Mouse (Mus musculus): ENCODE measurements around the gene Rad51.

Gene Rad51

DNA sequence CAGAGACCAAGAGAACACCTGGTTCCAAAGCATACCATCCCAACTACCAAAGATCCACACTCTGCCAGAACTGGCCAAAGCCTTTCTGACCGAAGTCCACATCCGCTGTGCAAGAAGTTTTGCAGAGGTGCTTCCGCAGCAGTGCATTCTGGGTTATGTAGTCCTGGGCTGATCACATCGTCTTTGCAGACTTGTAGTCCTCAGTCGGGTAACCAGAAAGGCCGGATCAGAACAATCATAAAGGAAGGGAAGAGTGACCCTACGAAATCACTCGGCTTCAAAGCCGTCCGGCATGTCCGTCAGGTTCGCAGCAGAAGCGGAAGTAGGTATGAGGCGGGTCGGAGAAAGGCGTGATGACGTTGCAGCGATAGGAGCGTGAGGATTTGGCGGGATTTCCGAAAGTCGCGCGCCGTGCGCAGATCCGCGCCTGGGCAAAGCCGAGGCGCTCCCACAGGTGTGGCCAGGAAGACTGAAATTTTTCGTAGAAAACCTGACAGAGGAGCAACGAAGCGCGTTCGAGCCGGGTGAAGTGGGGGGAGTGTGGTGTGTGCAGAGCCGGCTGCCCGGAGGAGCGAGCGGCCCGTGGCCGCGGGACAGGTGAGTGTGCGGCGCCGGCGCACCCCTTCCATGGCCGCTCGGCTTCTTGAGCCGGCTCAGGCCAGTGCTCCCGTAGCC is at the start of gene Rad51:
Gene Rad51 (plus strand): TSS at position 356 of the 675 bp plus-strand sequence.
- DNase-seq (ENCODE audit: extremely low read depth, low read depth): peak; percentile 88

DNA sequence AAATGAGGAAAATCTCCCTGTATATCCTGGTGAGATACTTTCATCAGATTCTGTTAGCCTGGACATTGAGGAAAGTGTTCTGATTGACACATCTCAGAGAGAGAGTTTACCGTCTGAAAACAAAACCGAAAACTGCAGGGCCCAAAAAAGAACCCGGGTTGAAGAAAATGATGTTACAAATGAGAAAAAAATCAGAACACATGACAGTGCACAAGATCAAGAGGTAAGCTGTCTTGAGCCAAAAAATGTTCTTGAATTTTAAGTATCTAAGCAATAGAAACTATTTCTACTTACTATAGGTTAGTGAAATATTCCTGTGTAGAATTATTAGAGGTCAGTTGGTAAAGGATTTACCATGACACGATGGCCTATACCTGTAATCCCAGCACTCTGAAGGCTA is 40.2 kb upstream of the Rad51 start:
- no peak for DNase-seq (ENCODE audit: extremely low read depth, low read depth)

DNA sequence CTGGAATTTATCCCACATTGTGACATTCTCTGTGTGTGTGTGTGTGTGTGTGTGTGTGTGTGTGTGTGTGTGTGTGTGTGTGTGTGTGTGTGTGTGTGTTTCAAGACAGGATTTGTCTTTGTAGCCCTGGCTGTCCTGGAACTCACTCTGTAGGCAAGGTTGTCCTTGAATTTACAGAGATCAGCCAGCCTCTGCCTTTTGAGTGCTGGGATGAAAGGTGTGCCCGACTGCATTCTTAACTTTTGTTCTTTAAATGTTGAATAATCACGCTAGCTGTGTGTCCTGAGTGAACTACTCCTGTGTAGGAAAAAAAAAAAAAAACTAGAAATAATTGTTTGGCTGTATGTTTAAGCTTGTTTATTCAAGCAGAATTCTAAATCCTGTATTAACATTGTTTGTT is 26.4 kb upstream of the Rad51 start:
- DNase-seq (ENCODE audit: extremely low read depth, low read depth): no peak

DNA sequence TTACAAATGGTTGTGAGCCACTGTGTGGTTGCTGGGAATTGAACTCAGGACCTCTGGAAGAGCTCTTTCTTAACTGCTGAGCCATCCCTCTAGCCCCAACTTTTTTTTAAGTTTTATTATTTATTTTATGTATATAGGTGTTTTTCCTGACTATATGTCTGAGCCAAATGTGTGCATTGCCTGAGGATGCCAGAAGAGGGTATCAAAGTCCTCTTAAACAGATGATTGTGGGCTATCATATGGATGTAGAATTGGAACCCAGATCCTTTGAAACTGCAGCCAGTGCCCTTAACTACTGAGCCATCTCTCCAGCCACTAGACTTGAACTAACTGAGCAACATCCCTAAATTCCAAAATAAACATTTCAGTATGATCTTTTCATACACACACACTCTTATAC is 11.0 kb upstream of the Rad51 start:
- no peak for DNase-seq (ENCODE audit: extremely low read depth, low read depth)

DNA sequence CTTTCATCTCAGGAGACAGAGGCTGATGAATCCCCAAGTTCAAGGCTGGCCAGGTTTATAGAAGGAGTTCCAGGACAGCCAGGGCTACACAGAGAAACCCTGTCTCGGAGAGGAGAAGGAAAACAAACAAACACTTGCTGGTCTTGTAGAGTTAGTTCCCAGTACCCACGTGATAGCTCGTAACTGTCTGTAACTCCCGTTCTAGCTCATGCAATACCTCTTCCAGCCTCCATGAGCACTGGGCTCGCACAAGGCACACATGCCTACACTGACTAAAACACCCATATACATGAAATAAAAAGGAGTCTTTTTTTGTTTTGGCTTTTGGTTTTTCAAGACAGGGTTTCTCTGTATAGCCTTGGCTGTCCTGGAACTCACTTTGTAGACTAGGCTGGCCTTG is 6.0 kb upstream of the Rad51 start:
- no peak for DNase-seq (ENCODE audit: extremely low read depth, low read depth)

DNA sequence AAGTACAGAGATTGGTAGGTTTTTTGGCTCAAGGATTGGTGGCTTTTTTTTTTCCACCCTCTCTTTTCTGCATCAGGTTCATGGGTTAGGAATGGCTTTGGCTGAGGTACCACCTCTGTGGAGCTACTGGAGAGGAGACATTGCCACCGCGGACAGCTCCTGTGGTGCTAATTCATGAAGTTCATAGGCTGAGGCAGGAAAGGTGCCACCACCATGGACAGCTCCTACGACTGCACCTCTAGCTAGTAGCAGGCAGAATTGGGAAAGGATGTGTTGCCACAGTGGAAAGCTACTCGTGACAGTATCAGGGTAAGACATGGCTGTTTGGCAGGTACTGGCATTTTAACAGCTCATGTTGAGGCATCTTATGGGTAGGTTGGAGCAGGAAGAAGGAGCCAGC is 4.0 kb upstream of the Rad51 start:
- DNase-seq (ENCODE audit: extremely low read depth, low read depth): peak; percentile 43

DNA sequence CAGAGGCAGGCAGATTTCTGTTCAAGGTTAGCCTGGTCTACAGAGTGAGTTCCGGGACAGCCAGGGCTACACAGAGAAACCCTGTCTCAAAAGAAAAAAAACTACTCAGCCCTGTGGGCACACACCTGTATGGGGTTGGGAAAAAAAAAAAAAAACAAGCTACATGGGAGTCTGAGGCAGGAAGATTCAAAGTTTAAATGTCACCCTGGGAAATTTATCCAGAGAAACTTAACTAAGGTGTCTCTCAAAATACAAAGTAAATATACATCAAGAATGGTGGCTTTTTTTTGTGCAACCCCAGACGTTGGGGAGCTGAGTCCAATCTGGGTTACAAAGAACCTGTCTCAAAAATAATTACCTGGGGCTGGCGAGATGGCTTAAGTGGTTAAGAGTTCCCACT is 1.5 kb upstream of the Rad51 start:
- no peak for DNase-seq (ENCODE audit: extremely low read depth, low read depth)

DNA sequence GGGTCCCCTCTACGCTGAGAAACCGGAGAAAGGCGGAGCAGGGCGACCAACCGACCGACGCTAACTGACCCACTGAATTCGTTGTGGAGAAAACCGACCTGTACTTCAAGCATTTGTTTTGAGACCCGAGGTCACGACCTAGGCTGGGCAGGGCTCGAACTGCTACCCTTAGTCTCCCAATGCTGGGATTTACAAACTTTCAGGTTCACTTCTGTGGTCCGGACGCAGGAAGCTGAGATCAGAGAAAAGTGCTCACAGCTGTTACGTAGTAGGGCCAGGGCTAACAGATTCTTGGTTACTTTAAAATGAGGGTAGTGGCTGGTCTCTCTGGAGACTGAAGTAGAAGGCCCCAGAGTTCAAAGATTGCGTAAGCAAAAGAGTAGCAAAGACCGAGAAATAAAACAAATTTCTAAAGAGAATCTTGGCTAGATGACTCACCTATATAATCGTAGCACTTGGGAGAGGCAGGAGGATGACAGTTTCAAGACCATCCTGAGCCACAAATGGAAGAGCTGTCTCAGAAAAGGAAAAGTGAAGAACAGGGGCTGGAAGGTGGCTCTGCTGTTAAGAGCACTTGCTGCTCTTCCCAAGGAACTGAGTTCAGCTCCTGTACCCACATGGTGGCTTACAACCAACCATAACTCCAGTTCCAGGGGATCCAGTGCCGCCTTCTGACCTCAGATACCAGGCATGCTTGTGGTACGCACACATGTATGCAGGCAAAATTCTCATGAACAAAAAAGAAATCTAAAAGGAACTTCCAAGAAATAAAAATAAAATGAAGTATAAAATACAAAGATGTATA is 730 bp downstream of the Rad51 start:
- DNase-seq (ENCODE audit: extremely low read depth, low read depth): peak; percentile 18

DNA sequence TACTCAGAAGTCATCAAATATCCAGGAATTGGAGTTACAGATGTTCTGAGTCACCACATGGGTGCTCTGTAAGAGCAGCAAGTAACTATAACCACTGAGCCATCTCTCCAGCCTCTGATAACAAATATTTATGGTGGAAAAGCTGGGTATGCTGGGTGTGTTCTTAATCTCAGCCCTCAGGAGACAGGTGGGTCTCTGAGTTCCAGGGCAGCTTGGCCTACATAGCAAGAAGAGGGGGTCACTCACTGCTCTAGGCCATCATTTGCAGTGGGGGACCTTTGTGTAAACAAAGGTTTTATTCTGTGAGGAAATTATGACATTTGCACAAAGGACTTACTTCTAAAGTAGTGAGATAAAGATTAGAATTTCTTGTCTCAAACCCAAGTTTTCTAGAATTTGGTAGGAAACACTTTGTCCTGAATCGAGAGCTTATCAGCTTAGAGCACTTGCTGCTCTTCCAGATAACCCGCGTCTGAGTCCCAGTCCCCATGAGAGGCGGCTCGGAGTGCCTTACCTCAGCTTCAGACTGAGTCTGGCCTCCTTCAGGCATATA is 23.8 kb downstream of the Rad51 start:
- peak; percentile 82 for DNase-seq (ENCODE audit: extremely low read depth, low read depth)

DNA sequence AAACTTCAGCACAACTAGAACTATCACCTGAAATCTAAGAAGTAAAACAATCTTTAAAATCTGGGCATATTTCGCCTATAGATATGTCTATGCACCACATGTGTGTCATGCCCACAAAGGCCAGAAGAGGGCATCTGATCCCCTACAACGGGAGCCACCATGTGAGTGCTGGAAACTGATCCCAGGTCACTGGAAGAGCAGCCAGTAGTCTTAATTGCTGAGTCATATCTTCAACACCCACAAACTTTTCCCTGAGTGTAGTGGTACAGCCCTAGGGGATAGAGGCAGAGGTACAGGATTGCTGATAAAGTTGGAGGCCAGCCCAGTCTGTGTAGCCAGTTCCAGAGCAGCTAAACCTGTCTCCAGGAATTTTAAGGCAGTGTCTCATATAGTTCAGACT is 32.6 kb downstream of the Rad51 start:
- DNase-seq (ENCODE audit: extremely low read depth, low read depth): no peak

DNA sequence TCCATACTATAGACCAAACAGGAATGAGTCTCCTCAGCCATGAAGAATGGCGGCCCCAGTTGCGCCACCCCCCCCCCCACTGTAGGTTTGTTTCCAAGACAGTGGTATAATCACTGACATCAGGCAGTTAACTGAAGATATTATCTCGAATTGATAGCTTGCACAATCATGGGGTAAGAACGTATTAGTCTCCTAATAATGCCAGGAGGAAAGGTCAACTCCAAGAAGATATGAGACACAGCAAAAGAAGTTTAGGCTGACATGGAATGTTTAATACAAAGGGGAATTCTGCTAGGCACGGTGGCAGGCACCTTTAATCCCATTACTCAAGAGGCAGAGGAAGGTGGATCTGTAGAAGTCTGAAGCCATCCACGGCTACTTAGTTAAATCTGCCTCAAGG is 33.8 kb downstream of the Rad51 start:
- DNase-seq (ENCODE audit: extremely low read depth, low read depth): no peak

DNA sequence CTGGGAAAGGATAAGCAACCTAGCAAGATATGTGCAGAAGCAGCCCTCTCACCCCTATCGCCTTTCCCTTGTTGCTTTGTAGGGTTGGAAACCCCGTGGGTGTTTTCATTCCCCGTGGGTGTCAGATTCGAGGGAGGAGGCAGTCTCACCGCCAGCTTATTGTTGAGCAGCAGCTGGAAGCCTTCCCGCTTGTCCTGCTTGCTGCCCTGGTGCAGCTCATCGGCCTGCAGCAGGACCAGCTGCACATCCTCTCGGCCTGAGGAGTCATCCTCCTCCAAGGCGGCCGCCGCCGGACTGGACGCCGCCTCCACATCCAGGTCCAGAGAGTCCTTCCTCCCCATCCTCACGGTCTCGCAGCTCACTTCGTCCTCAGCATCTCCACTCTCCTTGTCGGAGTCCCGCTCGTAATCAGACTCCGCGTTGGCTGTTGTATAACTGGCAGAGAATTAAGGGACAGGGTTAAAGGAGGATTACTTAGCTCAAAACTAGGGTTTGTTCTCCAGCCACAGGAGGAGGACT is 34.6 kb downstream of the Rad51 start:
- no peak for DNase-seq (ENCODE audit: extremely low read depth, low read depth)

DNA sequence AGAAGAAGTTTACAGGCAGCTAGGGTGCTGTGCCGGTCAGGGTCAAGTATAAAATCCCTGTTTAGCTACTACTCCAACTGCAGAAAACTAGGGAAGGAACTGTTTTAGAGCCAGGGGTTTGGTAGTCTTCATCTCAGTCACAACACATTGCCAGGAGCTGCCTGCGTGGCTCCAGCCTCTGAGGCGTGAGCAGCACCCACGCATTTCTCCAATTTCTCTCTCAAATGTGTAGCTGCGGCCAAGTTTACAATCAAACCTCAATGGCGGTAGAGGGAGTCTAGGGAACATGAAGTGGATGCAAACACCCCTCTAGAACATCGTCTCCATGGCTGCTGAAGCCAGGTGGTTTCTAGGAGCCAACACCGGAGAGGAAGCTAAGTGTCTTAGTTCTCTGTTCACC is 35.2 kb downstream of the Rad51 start:
- no peak for DNase-seq (ENCODE audit: extremely low read depth, low read depth)

DNA sequence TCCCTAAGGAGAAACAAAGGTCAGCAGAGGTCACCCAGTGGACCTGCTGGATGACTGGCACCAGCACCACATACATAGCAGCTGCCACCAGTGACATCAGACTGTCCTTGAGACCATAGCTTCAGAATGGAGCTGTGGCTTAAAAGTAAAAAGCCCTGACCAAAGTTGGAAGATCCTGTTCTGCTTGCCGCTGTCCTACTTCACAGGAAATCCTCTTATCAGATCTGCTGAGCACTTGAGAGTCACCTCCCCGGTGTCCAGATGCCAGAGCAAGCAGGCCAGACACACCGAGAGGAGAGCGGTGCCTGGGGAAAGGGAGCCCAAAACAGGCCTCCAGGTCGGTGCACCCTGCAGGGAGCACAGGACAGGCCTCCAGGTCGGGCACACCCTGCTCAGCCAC is 39.7 kb downstream of the Rad51 start:
- no peak for DNase-seq (ENCODE audit: extremely low read depth, low read depth)

DNA sequence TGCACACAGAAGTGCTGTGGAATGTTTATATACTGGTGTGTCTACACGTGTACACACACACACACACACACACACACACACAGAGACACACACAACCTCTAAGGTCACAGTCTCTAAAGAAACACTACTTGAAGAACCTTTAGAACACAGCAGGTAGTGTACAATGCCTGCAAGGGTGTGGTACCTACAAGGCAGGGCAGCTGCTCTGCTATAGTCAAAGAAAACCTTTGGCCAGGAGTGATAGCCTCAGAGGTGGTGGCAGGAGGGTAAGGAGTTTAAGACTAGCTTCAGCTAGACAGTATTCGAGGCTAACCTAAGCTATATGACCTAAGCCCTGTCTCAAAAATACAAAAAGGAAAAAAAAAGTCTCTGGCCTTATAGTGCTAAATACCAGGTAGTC is 42.1 kb downstream of the Rad51 start:
- DNase-seq (ENCODE audit: extremely low read depth, low read depth): no peak

DNA sequence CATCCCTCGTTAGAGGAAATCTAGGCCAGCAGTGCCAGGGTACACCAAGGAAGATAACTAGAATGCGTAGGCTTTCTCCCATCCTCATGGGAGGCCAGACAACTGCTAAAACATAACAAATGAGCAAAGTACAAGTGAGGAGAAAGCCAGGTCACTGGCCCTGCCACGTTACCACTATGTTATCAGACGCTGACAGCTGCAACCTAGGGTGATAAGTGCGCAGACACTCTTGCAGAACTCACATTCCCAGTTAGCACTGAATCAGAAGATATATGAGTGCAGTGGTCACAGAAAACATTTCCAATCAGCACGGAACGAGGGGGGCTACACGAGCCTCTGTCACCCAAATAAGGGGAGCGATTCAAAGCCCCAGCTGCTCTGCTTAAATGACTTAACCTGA is 42.8 kb downstream of the Rad51 start:
- DNase-seq (ENCODE audit: extremely low read depth, low read depth): peak; percentile 90

DNA sequence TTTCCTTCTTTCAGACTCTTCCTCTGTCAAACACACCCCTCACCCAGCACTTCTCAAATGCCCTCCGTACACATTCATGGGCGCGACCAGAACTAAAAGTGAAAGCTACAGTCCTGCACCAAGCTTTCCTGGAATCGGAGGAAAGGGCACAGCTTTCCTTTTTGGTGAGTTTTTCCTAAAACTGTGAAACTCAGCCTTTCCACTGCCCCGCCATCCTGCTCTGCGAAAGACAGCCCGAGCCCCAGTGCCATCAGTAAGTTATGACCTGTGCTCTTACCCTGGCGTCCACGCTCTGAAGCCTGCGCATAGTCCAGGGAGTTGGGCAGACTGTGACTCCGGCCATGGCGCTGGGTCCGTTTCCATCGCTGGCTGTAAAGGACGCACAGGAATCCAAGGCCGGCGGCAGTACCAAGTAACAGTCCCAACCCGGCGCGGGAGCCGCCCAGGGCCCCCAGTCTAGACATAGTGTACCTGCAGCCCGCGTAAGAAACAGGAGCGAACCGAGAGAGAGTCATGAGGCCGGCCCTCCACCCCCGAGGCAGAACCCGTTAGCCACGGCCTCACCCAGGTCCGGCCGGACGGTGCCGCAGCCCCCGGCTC is 43.6 kb downstream of the Rad51 start:
- no peak for DNase-seq (ENCODE audit: extremely low read depth, low read depth)

DNA sequence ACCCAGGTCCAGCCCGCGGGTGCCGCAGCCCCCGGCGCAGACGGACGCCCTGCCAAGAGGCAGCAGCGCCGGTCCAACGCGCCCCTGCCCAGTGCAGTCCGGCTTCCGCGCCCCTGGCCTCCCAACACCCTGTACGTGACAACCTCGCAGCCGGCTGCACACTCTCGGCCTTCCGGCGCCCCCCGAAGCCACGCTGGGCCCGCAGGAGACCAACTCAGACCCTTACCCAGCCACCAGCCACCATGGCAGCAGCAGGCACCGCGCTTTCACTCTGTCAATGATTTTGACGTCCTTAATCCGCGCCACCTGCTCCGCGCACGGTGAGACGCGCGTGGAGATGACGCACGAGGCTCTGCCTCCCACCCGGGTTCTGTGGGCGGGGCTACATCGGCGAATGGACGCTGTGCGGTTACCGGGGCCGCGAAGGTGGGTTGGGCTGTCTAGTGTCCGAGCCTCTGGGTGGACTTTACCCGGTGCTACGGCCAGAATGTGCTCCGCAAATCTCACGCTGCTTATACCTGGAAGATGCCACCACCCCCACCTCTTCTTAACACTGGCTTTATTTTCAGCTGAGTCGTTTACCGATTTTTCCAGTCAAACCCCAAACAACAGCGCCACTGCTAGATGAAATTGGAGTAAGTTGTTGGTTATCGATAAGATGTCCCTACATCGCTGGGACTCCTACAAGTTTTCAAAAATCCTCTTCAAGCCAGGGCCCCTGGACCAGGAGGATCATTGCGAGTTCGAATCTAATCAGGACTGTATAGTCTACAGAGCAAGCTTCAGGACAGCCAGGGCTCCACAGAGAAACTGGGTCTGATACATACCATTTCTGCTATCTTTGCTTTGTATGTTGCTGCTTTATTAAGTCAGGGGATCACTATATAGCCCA is 44.3 kb downstream of the Rad51 start, which contains the start of gene Rmdn3:
Gene Rmdn3 (minus strand): TSS at position 354 of the 892 bp plus-strand sequence.
- peak; percentile 81 for DNase-seq (ENCODE audit: extremely low read depth, low read depth)

DNA sequence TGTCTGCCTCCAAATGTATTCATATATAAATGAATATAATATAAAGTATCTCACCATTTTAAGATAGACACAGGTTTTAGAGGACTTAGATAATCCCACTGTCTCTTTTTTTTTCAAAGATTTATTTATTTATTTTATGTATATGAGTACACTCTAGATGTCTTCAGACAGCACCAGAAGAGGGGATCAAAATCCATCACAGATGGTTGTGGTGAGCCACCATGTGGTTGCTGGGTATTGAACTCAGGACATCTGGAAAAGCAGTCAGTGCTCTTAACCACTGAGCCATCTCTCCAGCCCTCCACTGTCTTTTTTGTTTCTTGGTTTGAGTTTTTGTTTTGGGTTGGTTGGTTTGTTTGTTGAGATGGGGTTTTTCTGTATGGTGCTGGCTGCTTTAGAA is 45.2 kb downstream of the Rad51 start:
- no peak for DNase-seq (ENCODE audit: extremely low read depth, low read depth)

DNA sequence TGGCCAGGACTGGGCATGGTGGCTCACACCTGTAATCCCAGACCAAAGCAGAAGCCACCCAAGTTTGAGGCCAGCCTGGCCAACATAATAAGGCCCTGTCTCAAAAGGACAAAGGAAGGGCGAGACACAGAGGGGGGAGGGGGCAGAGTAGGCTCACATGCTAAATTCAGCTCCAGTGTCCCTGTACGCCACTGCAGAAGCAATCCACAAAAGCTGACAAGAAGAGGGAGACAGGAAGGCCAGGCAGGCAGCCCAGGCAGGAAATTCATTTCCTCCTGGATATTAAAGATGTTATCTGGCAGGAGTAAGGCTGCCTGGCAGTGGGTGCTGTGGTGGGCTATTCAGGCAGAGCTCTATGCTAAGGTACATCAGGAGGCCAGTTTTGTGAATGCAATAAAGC is 48.7 kb downstream of the Rad51 start:
- no peak for DNase-seq (ENCODE audit: extremely low read depth, low read depth)

DNA sequence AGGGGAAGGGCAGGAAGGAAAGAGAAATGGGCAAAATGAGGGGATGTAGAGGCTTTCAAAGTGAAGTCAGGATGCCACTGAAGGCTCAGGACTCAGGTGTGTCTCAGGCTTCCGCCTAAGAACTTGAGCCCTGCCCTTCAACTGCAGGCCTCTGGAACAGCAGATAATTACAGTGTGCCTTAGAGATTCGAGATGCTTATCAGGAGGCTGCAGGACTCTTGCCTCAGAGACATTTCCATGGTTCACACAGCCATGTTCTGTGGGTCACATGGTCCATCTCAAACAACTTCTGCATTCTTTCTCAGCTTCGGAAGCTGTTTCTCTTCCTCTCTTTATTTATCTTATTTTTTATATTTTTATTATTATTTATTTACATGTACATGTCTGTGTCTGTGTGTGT is 50.5 kb downstream of the Rad51 start:
- DNase-seq (ENCODE audit: extremely low read depth, low read depth): peak; percentile 87
